Mouse (Mus musculus) heart, adult 2 months (tissue): Measurements from ENCODE around the gene Nrbp1.

Source experiments
- CTCF ChIP-seq: fragments of 200-600 bp; IDR thresholded peaks from 2 replicates; pipeline ENCODE4 v1.8.1; 2022; ENCODE audit warnings: antibody characterized with exemption, mild to moderate bottlenecking, moderate library complexity
- POLR2A ChIP-seq: fragments of 200-500 bp; IDR thresholded peaks from 2 replicates; pipeline ENCODE4 v1.6.1; 2011; ENCODE audit warnings: mild to moderate bottlenecking, low read depth, low read length, control low read depth; ENCODE audit not compliant: insufficient read depth

DNA sequence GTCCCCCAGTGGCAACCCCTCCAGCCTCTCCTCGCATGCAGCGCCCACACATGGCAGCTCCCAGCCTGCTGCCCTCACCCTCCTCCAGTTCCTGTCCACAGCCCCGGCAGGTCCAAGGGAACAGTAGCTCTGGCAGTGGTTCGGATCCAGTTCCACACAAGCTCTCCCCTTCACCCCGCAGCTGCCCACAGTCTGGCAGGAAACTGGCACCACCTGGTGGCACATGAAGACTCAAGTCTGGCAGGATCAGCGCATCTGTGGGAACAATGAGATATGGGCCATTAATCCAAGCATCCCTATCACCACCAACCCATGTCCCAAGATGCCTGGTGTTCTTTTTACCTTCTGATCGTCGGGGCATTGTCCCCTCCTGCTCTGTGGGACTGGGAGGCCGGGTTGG, 40.8 kb upstream of the Nrbp1 start:
- TF ChIP-seq CTCF (no peak), POLR2A (peak; percentile 28; the same call in 1 of the 2 replicates)
